Mouse (Mus musculus) lung, adult 18-20 months (tissue): ENCODE measurements around the gene Pacsin3.

ENCODE experiments used
- DNase-seq, 2 experiments: peaks; one replicate each; pipeline ENCODE4 v3.0.0; 2022; ENCODE audit warnings: mixed read lengths in 2 of 2

The Pacsin3 gene

DNA sequence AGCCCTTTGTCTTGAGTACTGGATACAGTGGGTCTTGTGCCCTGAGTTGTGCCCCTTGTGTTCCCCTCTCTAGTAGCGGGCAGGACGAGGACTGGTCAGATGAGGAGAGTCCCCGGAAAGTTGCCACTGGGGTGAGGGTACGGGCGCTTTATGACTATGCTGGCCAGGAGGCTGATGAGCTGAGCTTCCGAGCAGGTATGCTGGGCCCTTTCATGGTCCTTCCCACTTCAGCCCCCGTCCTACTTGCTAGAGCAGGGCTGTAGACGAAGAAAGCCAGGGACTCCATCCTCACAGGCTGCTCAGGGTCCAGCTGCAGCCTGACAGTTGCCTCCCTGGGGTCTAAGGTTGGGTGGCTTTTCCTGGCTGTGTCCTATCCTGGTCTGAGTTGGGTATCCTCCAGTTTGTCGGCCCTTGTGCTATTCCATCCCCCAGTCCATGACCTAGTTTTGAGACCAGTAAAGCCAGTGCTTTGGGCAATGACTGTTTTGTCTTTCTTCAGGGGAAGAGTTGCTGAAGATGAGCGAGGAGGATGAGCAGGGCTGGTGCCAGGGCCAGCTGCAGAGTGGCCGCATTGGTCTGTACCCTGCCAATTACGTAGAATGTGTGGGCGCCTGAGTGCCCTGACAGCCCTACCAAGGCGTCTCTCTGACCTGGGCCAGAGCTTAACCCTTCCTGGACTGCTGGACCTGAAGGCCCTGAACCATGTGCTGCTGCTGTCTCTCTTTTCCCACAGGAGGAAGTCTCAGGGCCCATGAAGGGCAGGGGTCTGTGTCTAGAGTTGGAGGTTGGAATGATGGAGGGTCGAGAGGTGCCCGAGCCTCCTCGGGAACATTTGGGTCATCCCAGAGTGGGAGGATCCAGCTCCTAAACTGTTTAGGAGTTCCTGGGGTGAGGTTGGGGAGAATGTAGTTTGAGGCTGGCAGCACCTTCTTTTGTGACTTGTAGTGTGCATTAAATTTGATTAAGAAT, 8.2 kb downstream of the Pacsin3 start:
- no peak for DNase-seq

DNA sequence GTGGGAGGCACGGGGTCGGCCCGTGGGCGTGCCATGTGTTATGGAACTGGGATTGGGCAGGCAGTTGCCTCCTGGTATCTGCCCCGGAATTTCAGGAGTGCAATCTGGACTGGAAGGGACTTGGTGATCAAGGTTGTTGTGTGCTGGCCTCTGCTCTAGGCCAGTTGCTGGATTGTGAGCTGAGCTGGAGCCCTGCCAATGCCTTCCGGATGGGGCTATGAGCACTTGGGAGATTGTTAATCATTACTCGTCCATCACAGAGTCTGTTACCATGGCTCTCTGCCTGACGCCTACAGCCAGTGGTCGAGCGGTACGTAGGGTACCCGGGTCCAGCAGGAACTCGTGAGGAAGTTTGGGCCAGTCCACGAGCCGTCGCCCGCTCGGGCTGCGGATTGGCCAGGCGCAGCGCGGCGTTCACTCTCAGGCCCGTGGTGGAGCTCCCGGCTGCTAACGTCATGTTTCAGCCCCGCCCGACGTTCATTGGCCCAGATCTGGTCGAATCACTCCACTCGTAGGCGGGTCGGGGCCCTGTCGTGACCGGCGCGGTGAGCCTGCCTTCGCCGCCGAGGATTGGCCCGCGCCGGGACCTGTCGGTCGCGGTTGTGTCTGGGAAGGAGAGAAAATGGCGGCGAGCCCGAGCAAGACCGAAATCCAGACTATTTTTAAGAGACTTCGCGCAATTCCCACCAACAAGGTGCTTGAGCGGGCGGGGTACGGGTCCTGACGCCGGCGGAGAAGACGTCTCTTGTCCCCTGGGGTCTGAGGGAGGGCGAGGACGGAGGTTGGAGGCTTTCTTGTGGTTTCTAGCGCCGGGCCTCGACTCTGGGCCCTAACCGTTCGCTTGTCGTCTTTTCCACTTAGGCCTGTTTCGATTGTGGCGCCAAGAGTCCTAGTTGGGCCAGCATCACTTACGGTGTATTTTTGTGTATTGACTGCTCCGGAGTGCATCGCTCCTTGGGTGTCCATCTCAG, 9.2 kb downstream of the Pacsin3 start, which contains the start of gene Arfgap2:
TSS of gene Arfgap2 (plus strand) at position 264 of the 971 bp plus-strand sequence.
- DNase-seq: peak; percentile 98 to 99

DNA sequence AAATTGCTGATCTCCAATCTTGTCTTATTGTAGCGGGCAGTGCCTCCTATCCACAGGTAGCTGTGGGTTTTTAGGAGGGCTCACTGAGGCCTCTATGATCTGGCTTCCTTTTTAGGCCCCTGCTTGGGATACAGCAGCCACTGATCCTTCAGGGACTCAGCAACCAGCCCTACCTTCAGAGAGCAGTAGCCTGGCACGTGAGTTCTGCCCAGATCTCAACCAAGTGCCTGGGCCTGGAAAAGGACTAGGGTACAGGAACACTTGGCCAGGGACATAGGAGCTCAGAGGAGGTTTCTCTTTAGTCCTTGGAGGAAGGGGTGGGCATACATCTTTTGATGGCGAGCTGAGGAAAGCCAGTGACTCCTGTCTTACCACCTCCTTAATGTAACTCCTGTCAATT, 12.3 kb downstream of the Pacsin3 start:
- DNase-seq: no peak

- no peak for DNase-seq
These were observed 13.0 kb downstream of the Pacsin3 start for GRCm38 (mm10) chr2:91268706-91269105.

- no peak for DNase-seq
These were observed 14.0 kb downstream of the Pacsin3 start for GRCm38 (mm10) chr2:91269687-91270133.

- peak in 1 of 2 experiments; percentile 62 for DNase-seq
These were observed 23.1 kb downstream of the Pacsin3 start for GRCm38 (mm10) chr2:91278749-91279371.

DNA sequence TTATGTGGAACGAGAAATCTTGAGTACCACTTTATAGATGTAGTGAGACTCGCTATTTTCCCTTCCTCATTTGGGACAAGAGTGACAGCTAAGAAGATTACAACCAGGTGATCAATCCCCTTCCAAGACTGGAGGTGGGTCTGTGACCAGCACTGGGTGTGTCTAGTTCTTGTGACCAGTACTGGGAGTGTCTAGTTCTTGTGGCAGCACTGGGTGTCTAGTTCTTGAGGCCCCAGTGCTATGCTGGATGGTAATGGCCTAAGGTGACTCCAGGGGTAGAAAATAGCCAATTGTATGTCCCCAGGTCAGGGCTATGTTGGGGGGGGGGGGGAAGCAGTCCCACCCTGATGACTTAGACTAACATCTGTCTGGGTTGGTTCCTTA, 23.6 kb downstream of the Pacsin3 start:
- no peak for DNase-seq

DNA sequence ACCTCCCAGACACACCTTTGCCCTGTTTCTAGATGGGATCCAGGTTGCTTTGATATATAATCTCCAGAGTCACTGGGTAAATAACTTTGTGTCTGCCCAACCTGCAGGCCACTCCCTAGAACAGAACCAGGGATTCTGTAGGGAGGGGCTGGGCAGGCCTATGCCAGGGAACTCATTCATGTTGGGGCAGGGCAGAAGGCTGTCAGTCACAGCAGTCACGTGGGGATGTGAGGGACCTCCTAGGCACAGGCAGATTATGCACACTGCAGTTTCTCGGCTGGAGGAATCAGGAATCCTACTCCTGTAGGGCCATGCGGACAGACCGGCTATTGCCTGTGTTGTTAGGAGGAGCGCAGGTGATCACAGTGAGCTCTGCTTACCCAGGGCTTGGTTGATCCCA, 25.6 kb downstream of the Pacsin3 start:
- DNase-seq: peak; percentile 55 to 70

DNA sequence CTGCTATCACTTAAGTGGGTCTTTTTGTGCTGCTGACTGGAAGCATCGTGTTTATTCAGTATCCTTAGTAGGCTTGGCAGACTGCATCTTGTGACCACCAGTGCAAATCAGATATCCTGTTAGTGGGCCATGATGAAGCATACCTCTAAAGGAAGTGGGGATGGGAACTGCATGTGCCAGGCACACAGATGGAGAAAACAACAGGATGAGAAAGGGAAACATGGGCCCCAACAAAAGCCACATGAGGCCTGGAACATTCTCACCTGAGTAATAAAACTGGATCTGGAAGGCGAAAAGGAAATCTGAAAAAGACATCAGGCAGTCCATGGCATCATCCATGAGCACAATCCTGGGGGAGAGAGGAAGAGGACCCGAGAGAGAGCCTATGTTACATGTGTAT, 28.2 kb downstream of the Pacsin3 start:
- DNase-seq: no peak

- peak in 1 of 2 experiments; percentile 23 for DNase-seq
These were observed 28.8 kb downstream of the Pacsin3 start for GRCm38 (mm10) chr2:91284375-91285199.

DNA sequence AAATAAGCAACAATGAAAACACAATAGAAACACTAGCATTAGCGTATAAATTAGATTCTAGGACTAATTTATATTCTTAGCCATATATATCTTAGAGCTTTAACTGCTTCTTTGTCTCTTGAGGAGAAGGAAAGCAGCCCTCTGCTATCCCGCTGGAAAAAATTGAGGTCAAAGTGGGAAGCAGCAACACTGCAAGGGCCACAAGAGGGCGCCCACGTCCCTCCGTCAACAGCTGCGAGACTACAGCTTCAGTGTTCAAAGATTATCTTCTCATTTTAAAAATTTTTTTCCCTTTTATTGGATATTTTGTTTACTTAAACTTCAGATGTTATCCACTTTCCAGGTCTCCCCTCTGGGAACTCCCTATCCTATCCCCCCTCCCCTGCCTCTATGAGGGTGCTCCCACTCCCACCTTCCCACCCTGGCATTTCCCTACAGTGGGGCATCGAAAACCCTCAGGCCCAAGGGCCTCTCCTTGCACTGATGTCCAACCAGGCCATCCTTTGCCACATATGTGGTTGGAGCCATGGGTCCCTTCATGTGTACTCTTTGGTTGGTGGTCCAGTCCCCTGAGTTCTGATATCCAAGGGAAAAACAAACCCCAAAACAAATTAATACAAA, 30.2 kb downstream of the Pacsin3 start:
- DNase-seq: peak; percentile 76 to 79

- DNase-seq: no peak
These were observed 31.8 kb downstream of the Pacsin3 start for GRCm38 (mm10) chr2:91287563-91287962.

DNA sequence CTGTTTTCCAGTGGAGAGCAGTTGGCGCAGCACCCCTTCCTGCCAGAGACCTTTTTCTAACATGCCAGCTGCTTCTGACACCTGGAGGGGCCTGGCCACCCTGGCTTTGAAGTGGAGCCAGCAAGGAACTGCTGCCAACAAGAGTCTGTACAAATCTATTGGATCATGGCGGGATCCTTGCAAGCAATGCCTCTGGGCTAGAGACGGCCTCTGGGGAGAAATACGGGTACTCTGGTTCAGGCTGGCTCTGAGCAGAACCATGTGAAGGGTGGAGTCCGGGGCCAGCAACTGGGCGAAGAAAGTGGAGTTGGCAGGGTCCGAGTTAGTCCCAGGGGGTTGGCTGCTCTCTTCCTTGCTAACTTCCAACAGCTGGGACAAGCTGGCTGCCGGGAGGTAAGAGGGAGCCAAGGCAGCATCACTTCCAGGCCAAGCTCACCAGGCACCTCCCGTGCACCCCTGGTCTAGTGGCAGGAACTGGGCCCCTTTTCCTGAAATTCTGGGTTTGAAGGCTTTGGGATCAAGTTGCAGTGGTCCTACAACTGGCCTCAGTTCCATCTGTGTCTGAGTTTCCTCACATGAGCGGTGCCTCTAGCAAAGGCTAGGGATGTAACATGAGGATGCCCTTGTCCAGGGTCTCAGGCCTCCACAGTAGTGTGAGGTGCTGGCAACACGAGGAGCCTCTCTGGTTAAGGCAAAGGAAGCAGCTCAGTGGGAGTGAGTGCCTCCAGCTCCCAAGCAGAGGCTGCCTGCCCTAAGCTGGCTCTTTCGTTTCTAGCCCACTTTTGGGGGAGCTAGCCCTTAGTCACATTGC, 35.6 kb downstream of the Pacsin3 start:
- peak; percentile 53 for DNase-seq

GRCm38 (mm10) chr2:91294226-91294625, 38.5 kb downstream of the Pacsin3 start:
- DNase-seq: no peak

DNA sequence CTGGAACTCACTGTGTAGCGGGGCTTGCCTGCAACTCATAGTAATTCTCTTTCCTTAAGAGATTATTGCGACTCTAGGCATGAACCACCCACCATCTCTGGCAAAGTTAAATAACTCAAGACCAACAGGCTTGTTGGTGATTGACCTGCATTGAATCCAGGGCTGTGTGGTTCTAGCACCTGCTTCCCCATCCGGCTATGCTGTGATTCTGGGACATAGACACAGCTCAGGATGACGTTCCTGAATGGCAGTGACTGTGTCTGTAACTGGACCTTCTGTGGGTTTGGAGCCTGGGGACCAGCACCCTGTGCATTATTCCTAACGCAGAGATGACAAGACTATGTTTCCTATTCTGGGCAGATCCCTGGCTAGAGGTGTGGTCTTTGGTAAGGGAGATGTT, 40.1 kb downstream of the Pacsin3 start:
- DNase-seq: no peak

- peak; percentile 54 to 62 for DNase-seq
These were observed 43.4 kb downstream of the Pacsin3 start for GRCm38 (mm10) chr2:91299156-91299555.

DNA sequence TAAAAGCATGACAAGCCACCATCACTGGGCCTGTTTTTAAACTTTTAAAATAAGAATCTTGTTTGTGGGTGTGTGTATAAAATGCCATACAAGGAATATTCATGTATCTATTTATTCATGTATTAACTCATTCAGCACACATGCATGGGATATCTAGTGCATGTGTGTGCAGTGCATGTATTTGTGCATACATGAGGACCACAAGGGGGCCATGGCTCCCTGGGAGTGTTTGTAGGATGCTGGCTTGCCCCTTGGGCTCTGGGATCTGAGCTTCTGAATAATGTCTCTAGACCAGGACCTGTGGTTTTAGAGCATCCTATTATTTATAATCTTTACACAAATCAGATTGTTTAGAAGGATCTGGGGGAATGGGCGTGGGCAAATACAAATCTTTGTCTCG, 45.0 kb downstream of the Pacsin3 start:
- DNase-seq: no peak

GRCm38 (mm10) chr2:91301836-91302235, 46.1 kb downstream of the Pacsin3 start:
- DNase-seq: no peak

- no peak for DNase-seq
These were observed 47.1 kb downstream of the Pacsin3 start for GRCm38 (mm10) chr2:91302845-91303244.

- DNase-seq: no peak
These were observed 50.2 kb downstream of the Pacsin3 start for GRCm38 (mm10) chr2:91305926-91306325.
